Mouse (Mus musculus): ENCODE measurements around the gene Ccnk. TPM values are rescaled to one million over a fixed set of nuclear protein-coding genes. Genes with fewer than 3 reads are reported as not detected.

Gene Ccnk
- polyA plus RNA-seq, 1 experiment from 2014 or later = 3.7 TPM

DNA sequence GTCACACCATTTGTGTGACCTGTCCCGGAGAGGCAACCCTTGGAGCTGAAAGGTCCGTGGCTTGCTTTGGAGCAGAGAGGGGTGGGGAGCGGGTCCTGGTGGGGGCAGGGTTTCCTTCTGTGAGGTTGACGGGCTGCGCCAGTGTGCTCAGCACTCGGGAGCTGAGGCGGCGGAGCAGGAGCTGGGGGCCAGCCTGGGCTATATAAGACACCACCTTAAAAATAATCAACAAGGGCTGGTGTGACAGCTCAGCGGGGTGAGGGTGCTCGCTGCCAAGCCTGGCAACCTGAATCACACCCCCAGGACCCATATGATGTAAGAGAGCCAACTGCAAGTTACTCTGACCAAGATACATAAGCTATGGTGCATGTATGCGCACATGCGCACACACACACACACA, 50.7 kb downstream of the Ccnk start:
- no peak overlapping the region for H3K4me3 ChIP-seq (replicated peaks)
- H3K36me3 ChIP-seq = no peaks in the 10 kb centered on the region
- no peaks in the 10 kb centered on the region for H3K9me3 ChIP-seq (replicated peaks)
- H3K9ac ChIP-seq = no peak overlapping the region
- H3K4me2 ChIP-seq = no peak overlapping the region
- H3K27me3 ChIP-seq = no peaks in the 10 kb centered on the region
- H3K4me1 ChIP-seq = peaks cover 45% of the 10 kb centered on the region
- 67% methylated on average over 12 of the region's 12 CpGs for WGBS
- no peak for ATAC-seq (replicated peaks; ENCODE audit: low FRiP score)
- H3K27ac ChIP-seq = no peak overlapping the region

GRCm38 (mm10) chr12:108230821-108231794, 51.7 kb downstream of the Ccnk start:
- Histone ChIP-seq H3K36me3 (no peaks in the 10 kb centered on the region), H3K4me3 (replicated peaks) (no peak overlapping the region), H3K9ac (no peak overlapping the region), H3K4me2 (no peak overlapping the region), H3K27ac (no peak overlapping the region), H3K27me3 (no peaks in the 10 kb centered on the region), H3K4me1 (peaks cover 45% of the 10 kb centered on the region), H3K9me3 (replicated peaks) (no peaks in the 10 kb centered on the region)
- ATAC-seq (replicated peaks; ENCODE audit: low FRiP score) = peak; percentile 41; the same call in 1 of the 2 replicates
- WGBS = 55% methylated on average over 16 of the region's 18 CpGs

DNA sequence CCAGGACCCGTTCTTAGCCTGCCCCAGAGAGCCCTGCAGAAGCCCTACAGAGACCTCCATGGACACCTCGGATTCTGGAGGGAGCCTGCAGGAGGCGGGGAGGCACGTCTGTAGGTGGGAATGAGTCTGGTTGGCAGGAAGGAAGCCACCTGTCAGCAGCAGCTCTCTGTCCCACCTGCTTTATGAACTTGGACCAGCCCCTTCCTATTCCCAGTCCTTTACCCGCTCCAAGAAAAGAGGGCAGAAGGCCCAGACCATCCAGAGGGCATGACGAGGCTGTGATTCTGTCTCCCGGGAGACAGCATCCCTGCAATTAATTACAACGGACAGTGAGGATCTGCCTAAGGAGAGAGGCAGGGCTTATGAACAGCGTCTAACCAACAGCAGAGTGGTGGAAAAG, 52.5 kb downstream of the Ccnk start:
- Histone ChIP-seq H3K4me1 (peaks cover 52% of the 10 kb centered on the region), H3K9me3 (replicated peaks) (no peaks in the 10 kb centered on the region), H3K4me3 (replicated peaks) (no peak overlapping the region), H3K9ac (no peak overlapping the region), H3K27ac (no peak overlapping the region), H3K4me2 (no peak overlapping the region), H3K36me3 (no peaks in the 10 kb centered on the region), H3K27me3 (no peaks in the 10 kb centered on the region)
- WGBS = 55% methylated on average over 9 of the region's 9 CpGs
- no peak for ATAC-seq (replicated peaks; ENCODE audit: low FRiP score)

GRCm38 (mm10) chr12:108233736-108234135, 54.4 kb downstream of the Ccnk start:
- Histone ChIP-seq H3K4me3 (replicated peaks) (no peak overlapping the region), H3K9me3 (replicated peaks) (no peaks in the 10 kb centered on the region), H3K36me3 (no peaks in the 10 kb centered on the region), H3K9ac (no peak overlapping the region), H3K27me3 (no peaks in the 10 kb centered on the region), H3K27ac (no peak overlapping the region), H3K4me2 (no peak overlapping the region), H3K4me1 (peaks cover 70% of the 10 kb centered on the region)
- 74% methylated on average over 6 of the region's 6 CpGs for WGBS
- no peak for ATAC-seq (replicated peaks; ENCODE audit: low FRiP score)

DNA sequence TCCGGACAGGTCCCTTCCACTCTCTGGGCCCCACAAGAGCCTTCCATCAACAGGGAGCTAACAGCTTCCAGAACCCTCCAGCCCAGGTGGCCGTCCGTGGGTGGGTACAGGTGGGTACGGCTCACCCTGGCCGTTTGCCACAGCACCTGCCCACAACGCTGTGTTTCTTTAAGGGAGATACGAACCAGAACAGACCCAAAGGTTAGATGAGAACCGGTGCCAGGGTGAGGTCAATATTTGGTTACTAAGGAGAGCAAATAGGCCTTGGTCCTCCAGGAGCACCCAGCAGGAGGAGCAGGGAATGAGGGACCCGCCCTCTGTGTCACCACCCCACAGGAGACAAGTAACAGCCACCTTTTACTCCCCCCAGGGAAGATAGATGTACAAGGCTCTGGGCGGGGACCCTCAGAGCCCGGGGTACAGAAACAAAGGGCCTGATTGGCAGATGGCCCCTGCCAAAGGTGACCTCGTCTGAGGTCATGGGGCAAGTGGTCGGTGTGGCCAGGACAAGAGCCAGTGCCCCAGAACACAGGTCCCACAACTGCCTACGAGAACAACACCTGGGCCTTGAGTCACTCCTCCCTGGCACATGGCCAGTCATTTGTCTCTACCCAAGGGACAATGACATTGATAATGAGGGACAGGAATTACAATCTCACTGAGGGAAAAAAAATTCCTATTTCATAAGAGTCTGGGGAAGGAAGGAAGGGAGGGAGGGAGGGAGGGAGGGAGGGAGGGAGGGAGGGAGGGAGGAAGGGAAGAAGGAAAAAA, 55.6 kb downstream of the Ccnk start:
- no peak for ATAC-seq (replicated peaks; ENCODE audit: low FRiP score)
- H3K9ac ChIP-seq = no peak overlapping the region

DNA sequence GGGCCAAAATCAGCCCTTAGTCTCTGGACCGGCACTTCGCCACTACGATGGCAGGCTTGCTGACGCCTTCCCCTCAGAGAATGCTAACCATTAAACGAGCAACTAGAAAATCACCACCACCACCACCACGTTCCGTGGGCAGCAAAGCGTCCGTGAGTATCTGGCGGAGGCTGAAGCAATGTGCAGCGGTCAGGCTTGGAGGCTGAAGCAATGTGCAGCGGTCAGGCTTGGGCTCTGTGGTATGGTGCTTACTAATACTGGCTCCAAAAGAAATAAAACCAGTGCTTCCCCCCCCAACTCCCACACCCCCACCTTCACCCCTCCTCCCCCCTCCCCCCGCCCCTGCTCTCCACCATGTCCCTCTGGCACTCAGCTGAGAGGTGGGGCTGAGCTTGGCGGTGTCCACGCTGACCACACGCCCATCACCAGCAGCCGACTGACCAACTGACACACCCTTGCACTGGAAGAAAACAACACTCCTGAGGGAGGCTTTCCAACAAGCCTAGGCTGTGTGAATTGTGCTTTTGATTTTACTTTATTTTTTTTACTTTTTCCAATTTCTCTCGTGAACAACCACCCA, 56.7 kb downstream of the Ccnk start:
- H3K36me3 ChIP-seq = no peaks in the 10 kb centered on the region
- H3K27me3 ChIP-seq = no peaks in the 10 kb centered on the region
- no peak overlapping the region for H3K9ac ChIP-seq
- H3K4me1 ChIP-seq = peaks cover 76% of the 10 kb centered on the region
- H3K9me3 ChIP-seq (replicated peaks) = no peaks in the 10 kb centered on the region
- H3K4me3 ChIP-seq (replicated peaks) = no peak overlapping the region
- WGBS = 72% methylated on average over 17 of the region's 18 CpGs
- no peak for ATAC-seq (replicated peaks; ENCODE audit: low FRiP score)
- no peak overlapping the region for H3K4me2 ChIP-seq
- H3K27ac ChIP-seq = no peak overlapping the region

More for the DNA sequence above, 55.6 kb downstream of the Ccnk start:
- Histone ChIP-seq H3K4me2 (no peak overlapping the region), H3K4me3 (replicated peaks) (no peak overlapping the region), H3K27me3 (no peaks in the 10 kb centered on the region), H3K9me3 (replicated peaks) (no peaks in the 10 kb centered on the region), H3K27ac (no peak overlapping the region), H3K36me3 (no peaks in the 10 kb centered on the region), H3K4me1 (peaks cover 71% of the 10 kb centered on the region)
- 74% methylated on average over 14 of the region's 14 CpGs for whole genome bisulfite sequencing

DNA sequence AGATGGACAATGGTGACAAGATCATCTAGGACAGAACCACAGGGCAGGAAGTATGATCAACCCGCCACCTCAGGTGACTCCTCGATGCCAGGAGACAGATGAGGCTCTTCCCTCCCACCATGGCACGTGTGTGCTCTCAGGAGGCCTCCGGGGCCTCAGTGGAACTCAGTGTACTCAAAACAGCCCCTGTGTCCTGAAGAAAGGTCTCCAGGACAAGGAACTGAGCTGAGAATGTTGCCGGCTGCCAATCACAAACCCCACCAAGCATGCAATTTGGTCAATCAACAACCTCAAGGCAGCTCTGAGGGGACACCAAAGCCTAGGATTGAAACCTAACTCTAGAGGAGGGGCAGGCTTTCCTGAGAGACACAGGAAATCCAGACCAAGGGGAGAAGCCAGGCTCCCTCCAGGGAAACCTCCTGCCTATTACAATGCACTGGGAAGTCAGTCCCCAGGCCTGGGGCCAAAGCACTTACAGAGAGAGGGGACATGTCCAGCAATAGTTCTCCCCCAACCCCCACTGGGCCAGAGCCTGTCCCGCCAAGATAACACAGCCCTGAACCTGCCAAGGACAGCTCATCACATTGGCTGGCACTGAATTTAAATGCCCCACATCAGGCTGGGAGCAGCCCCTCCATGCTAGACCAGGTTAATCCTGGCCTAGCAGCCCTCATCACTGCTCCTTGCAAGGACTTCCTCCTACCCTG, 58.1 kb downstream of the Ccnk start:
- Histone ChIP-seq H3K4me2 (no peak overlapping the region), H3K27me3 (no peaks in the 10 kb centered on the region), H3K27ac (peak overlapping the region; percentile 52), H3K9ac (no peak overlapping the region), H3K36me3 (no peaks in the 10 kb centered on the region), H3K4me1 (peaks cover 78% of the 10 kb centered on the region), H3K9me3 (replicated peaks) (no peaks in the 10 kb centered on the region), H3K4me3 (replicated peaks) (no peak overlapping the region)
- 61% methylated on average over 6 of the region's 6 CpGs for WGBS
- ATAC-seq (replicated peaks; ENCODE audit: low FRiP score) = no peak; the same call in 1 of the 2 replicates

- H3K27me3 ChIP-seq = no peaks in the 10 kb centered on the region
- peaks cover 88% of the 10 kb centered on the region for H3K4me1 ChIP-seq
- H3K9ac ChIP-seq = no peak overlapping the region
- H3K4me3 ChIP-seq (replicated peaks) = no peak overlapping the region
- no peak for ATAC-seq (replicated peaks; ENCODE audit: low FRiP score)
- no peaks in the 10 kb centered on the region for H3K9me3 ChIP-seq (replicated peaks)
- H3K27ac ChIP-seq = no peak overlapping the region
- no peak overlapping the region for H3K4me2 ChIP-seq
- 66% methylated on average over 17 of the region's 17 CpGs for WGBS
- H3K36me3 ChIP-seq = no peaks in the 10 kb centered on the region
Measured at GRCm38 (mm10) chr12:108238395-108239035, 59.1 kb downstream of the Ccnk start.

- no peaks in the 10 kb centered on the region for H3K9me3 ChIP-seq (replicated peaks)
- 66% methylated on average over 5 of the region's 5 CpGs for WGBS
- no peaks in the 10 kb centered on the region for H3K36me3 ChIP-seq
- no peak overlapping the region for H3K9ac ChIP-seq
- H3K4me2 ChIP-seq = peak overlapping the region; percentile 12; the same call in 1 of the 2 replicates
- H3K27ac ChIP-seq = no peak overlapping the region
- no peaks in the 10 kb centered on the region for H3K27me3 ChIP-seq
- no peak overlapping the region for H3K4me3 ChIP-seq (replicated peaks)
- peaks cover 97% of the 10 kb centered on the region for H3K4me1 ChIP-seq
- ATAC-seq (replicated peaks; ENCODE audit: low FRiP score) = no peak
Measured at GRCm38 (mm10) chr12:108239441-108239840, 60.1 kb downstream of the Ccnk start.

- H3K27me3 ChIP-seq = no peaks in the 10 kb centered on the region
- H3K9ac ChIP-seq = no peak overlapping the region
- 55% methylated on average over 13 of the region's 13 CpGs for WGBS
- H3K36me3 ChIP-seq = no peaks in the 10 kb centered on the region
- 0 out of 2 replicates have a peak overlapping the region, but pooled peaks have one; percentile 20 for H3K27ac ChIP-seq
- H3K4me3 ChIP-seq (replicated peaks) = no peak overlapping the region
- peak overlapping the region; percentile 27 for H3K4me2 ChIP-seq
- ATAC-seq (replicated peaks; ENCODE audit: low FRiP score) = no peak; the same call in 1 of the 2 replicates
- peaks cover 99% of the 10 kb centered on the region for H3K4me1 ChIP-seq
- H3K9me3 ChIP-seq (replicated peaks) = no peaks in the 10 kb centered on the region
Measured at GRCm38 (mm10) chr12:108240401-108240890, 61.1 kb downstream of the Ccnk start.

All from kidney, embryonic 15.5 days (tissue).